Mouse (Mus musculus) G1E (cell line): ENCODE results near the gene Tmtc3. TPM values are rescaled to one million over a fixed set of nuclear protein-coding genes. Genes with fewer than 3 reads are reported as not detected.

Experiments used
- ATAC-seq: 2 replicates; pipeline ENCODE4 v1.8.0; 2016; ENCODE audit warnings: mild to moderate bottlenecking; ENCODE audit not compliant: insufficient number of reproducible peaks, poor library complexity, low FRiP score, severe bottlenecking; ENCODE audit errors: extremely low read depth
- DNase-seq: peaks from one replicate; pipeline ENCODE4 v3.0.0; 2012; ENCODE audit warnings: low spot score
- H3K27me3 ChIP-seq: 2 replicates; pipeline ENCODE4 v1.6.1; 2012; ENCODE audit warnings: mild to moderate bottlenecking, low read length, inconsistent platforms; ENCODE audit not compliant: insufficient read depth
- H3K36me3 ChIP-seq: replicated peaks from 2 replicates; pipeline ENCODE3; 2012; ENCODE audit warnings: mild to moderate bottlenecking, inconsistent platforms
- H3K4me1 ChIP-seq: 2 replicates; pipeline ENCODE4 v1.6.1; 2012; ENCODE audit warnings: low read depth, low read length, inconsistent platforms, mixed read lengths; ENCODE audit not compliant: insufficient read depth
- H3K4me3 ChIP-seq: 2 replicates; pipeline ENCODE4 v1.5.1; 2012; ENCODE audit warnings: low read depth, mild to moderate bottlenecking, inconsistent platforms, low read length, moderate library complexity, mixed read lengths
- H3K9me3 ChIP-seq: replicated peaks from 2 replicates; pipeline ENCODE4 v1.6.1; 2012; ENCODE audit warnings: inconsistent platforms
- CTCF ChIP-seq: IDR thresholded peaks from 2 replicates; pipeline ENCODE4 v1.5.1; 2012; ENCODE audit warnings: low read depth, low read length, inconsistent platforms, mixed read lengths
- GATA1 ChIP-seq: IDR thresholded peaks from 2 replicates; pipeline ENCODE4 v1.6.1; 2012; ENCODE audit warnings: borderline replicate concordance, low read length, inconsistent platforms, mixed read lengths
- GATA2 ChIP-seq: IDR thresholded peaks from 2 replicates; pipeline ENCODE4 v1.6.1; 2012; ENCODE audit warnings: low read depth, low read length, inconsistent platforms, borderline replicate concordance
- POLR2AphosphoS5 ChIP-seq: IDR thresholded peaks from 2 replicates; pipeline ENCODE4 v1.6.1; 2012; ENCODE audit warnings: low read depth, low read length, inconsistent platforms; ENCODE audit not compliant: insufficient replicate concordance
- TAL1 ChIP-seq: conservative IDR thresholded peaks from 2 replicates; pipeline ENCODE4 v1.6.1; 2012; ENCODE audit warnings: low read depth, low read length, inconsistent platforms, mixed read lengths
- polyA plus RNA-seq: library from polyadenylated mRNA; stranded (reverse); fragments of >175 nt; gene quantifications from 2 replicates; pipeline ENCODE4 v1.2.3, GENCODE M21; 2012
- total RNA-seq, 2 experiments: library from RNA; stranded (forward) in 1 of 2; stranded (reverse) in 1 of 2; fragments of 200-1000 nt in 1 of 2; fragments of >200 nt in 1 of 2; fragmentation: Nextera tagmentation in 1 of 2; gene quantifications; 2 replicates each; pipeline ENCODE4 v1.2.3; 2014 to 2017

The Tmtc3 gene
- total and polyA plus RNA-seq, 3 experiments, result 4.7 to 75.6 (median 12.3) TPM

GRCm38 (mm10) chr10:100491916-100492315, 4.8 kb upstream of the Tmtc3 start:
- Histone ChIP-seq H3K36me3 (peaks cover 49% of the 10 kb centered on the region), H3K4me1 (peaks cover 31% of the 10 kb centered on the region), H3K4me3 (no peak overlapping the region), H3K9me3 (no peaks in the 10 kb centered on the region), H3K27me3 (no peaks in the 10 kb centered on the region)
- ATAC-seq (no peak), DNase-seq (no peak)
- TF ChIP-seq GATA1 (no peak), POLR2AphosphoS5 (no peak), TAL1 (no peak), GATA2 (no peak), CTCF (no peak)

GRCm38 (mm10) chr10:100486701-100487096, 451 bp downstream of the Tmtc3 start:
- DNase-seq, result peak; percentile 4

GRCm38 (mm10) chr10:100479538-100479937, 7.6 kb downstream of the Tmtc3 start:
- no peaks in the 10 kb centered on the region for H3K27me3 ChIP-seq
- no peaks in the 10 kb centered on the region for H3K9me3 ChIP-seq
- peaks cover 47% of the 10 kb centered on the region for H3K36me3 ChIP-seq
- H3K4me1 ChIP-seq, result peaks cover 11% of the 10 kb centered on the region; the same call in 1 of the 2 replicates
- H3K4me3 ChIP-seq, result no peak overlapping the region
- ATAC-seq, result no peak
- no peak for DNase-seq
- no peak for TF ChIP-seq GATA2

More at GRCm38 (mm10) chr10:100486701-100487096, 451 bp downstream of the Tmtc3 start:
- Histone ChIP-seq H3K4me3 (peak overlapping the region; percentile 84), H3K4me1 (peaks cover 39% of the 10 kb centered on the region), H3K27me3 (no peaks in the 10 kb centered on the region), H3K36me3 (peaks cover 30% of the 10 kb centered on the region), H3K9me3 (no peaks in the 10 kb centered on the region)
- TF ChIP-seq TAL1 (no peak), POLR2AphosphoS5 (no peak), CTCF (no peak), GATA1 (no peak), GATA2 (no peak)
- peak; percentile 15 for ATAC-seq

GRCm38 (mm10) chr10:100475040-100475439, 12.1 kb downstream of the Tmtc3 start:
- no peaks in the 10 kb centered on the region for H3K9me3 ChIP-seq
- no peak for DNase-seq
- peaks cover 52% of the 10 kb centered on the region for H3K36me3 ChIP-seq
- ATAC-seq, result no peak
- no peaks in the 10 kb centered on the region for H3K4me1 ChIP-seq
- no peak overlapping the region for H3K4me3 ChIP-seq
- no peaks in the 10 kb centered on the region for H3K27me3 ChIP-seq
- TF ChIP-seq GATA1 (no peak), TAL1 (no peak), GATA2 (no peak), POLR2AphosphoS5 (no peak), CTCF (no peak)

GRCm38 (mm10) chr10:100460515-100460914, 26.6 kb downstream of the Tmtc3 start:
- Histone ChIP-seq H3K36me3 (peaks cover 59% of the 10 kb centered on the region), H3K4me3 (no peak overlapping the region), H3K4me1 (no peaks in the 10 kb centered on the region), H3K27me3 (no peaks in the 10 kb centered on the region), H3K9me3 (no peaks in the 10 kb centered on the region)
- ATAC-seq, result no peak
- TF ChIP-seq TAL1 (no peak), GATA2 (no peak), POLR2AphosphoS5 (no peak), CTCF (no peak), GATA1 (no peak)
- no peak for DNase-seq

- H3K9me3 ChIP-seq, result no peaks in the 10 kb centered on the region
- H3K4me3 ChIP-seq, result no peak overlapping the region
- ATAC-seq (peak; percentile 15; the same call in 1 of the 2 replicates), DNase-seq (no peak)
- H3K27me3 ChIP-seq, result no peaks in the 10 kb centered on the region
- peaks cover 34% of the 10 kb centered on the region for H3K36me3 ChIP-seq
- no peaks in the 10 kb centered on the region for H3K4me1 ChIP-seq
- TF ChIP-seq POLR2AphosphoS5, result no peak
These were observed 37.8 kb downstream of the Tmtc3 start for GRCm38 (mm10) chr10:100449394-100449793.

- no peaks in the 10 kb centered on the region for H3K4me1 ChIP-seq
- no peaks in the 10 kb centered on the region for H3K36me3 ChIP-seq
- no peak for TF ChIP-seq GATA2
- TF ChIP-seq POLR2AphosphoS5, result no peak
- no peak for TF ChIP-seq TAL1
- no peak overlapping the region for H3K4me3 ChIP-seq
- no peaks in the 10 kb centered on the region for H3K27me3 ChIP-seq
- no peak for DNase-seq
- no peaks in the 10 kb centered on the region for H3K9me3 ChIP-seq
- no peak for ATAC-seq
These were observed 59.6 kb downstream of the Tmtc3 start for GRCm38 (mm10) chr10:100427592-100427991.
